Mouse (Mus musculus) intestine, embryonic 16.5 days (tissue): ENCODE data around the gene Edar. TPM values are rescaled to one million over a fixed set of nuclear protein-coding genes. Genes with fewer than 3 reads are reported as not detected.
A peak's percentile ranks its signal among the peaks of the same experiment; 100 is the strongest.
"Not testable (repeated sequence)": the region's sequence is repeated elsewhere in the genome, so short reads cannot be mapped to it uniquely, and the experiment has no call there.

Experiments
- ATAC-seq: fragments of 200-750 bp; cut with Nextera tagmentation; 2 replicates; pipeline ENCODE4 v1.8.0; 2017; ENCODE audit warnings: moderate TSS enrichment, moderate library complexity
- H3K27ac ChIP-seq: fragments of 300-500 bp; sonication (generic); 2 replicates; pipeline ENCODE4 v1.5.1; 2014; ENCODE audit warnings: mild to moderate bottlenecking, low read length
- H3K27me3 ChIP-seq: fragments of 300-500 bp; sonication (generic); replicated peaks from 2 replicates; pipeline ENCODE4 v1.6.1; 2014; ENCODE audit warnings: low read length, control low read depth, mixed read lengths; ENCODE audit not compliant: control insufficient read depth, insufficient read depth
- H3K36me3 ChIP-seq: fragments of 300-500 bp; sonication (generic); 2 replicates; pipeline ENCODE4 v1.6.1; 2014; ENCODE audit warnings: low read length, control low read depth; ENCODE audit not compliant: control insufficient read depth, insufficient read depth
- H3K4me1 ChIP-seq: fragments of 300-500 bp; sonication (generic); 2 replicates; pipeline ENCODE4 v1.6.1; 2014; ENCODE audit warnings: low read length, control low read depth, mixed read lengths; ENCODE audit not compliant: control insufficient read depth, insufficient read depth
- H3K4me2 ChIP-seq: fragments of 300-500 bp; sonication (generic); 2 replicates; pipeline ENCODE4 v1.6.1; 2014; ENCODE audit warnings: low read depth, low read length, control low read depth
- H3K4me3 ChIP-seq: fragments of 300-500 bp; sonication (generic); 2 replicates; pipeline ENCODE4 v1.5.1; 2014; ENCODE audit warnings: mild to moderate bottlenecking, low read length
- H3K9ac ChIP-seq: fragments of 300-500 bp; sonication (generic); 2 replicates; pipeline ENCODE4 v1.6.1; 2014; ENCODE audit warnings: low read depth, low read length
- H3K9me3 ChIP-seq: fragments of 300-500 bp; sonication (generic); 2 replicates; pipeline ENCODE4 v1.6.1; 2016; ENCODE audit warnings: low read length, control low read depth; ENCODE audit not compliant: control insufficient read depth
- WGBS: fragments of 180-500 bp; shearing (Covaris S2); extraction: QIAGEN DNeasy Blood & Tissue Kit; methylation state at CpG from one replicate; pipeline ENCODE4 v1.1.7; 2014; 5-methylcytosine and 5-hydroxymethylcytosine counted together
- polyA plus RNA-seq: library from polyadenylated mRNA; unstranded; fragments of >200 nt; fragmentation: Nextera tagmentation; extraction: Ambion mirVana; gene quantifications from 2 replicates; pipeline ENCODE4 v1.2.1, GENCODE M21; 2015

Gene Edar
- 0.36 and 0.39 TPM in 2 replicates for polyA plus RNA-seq

DNA sequence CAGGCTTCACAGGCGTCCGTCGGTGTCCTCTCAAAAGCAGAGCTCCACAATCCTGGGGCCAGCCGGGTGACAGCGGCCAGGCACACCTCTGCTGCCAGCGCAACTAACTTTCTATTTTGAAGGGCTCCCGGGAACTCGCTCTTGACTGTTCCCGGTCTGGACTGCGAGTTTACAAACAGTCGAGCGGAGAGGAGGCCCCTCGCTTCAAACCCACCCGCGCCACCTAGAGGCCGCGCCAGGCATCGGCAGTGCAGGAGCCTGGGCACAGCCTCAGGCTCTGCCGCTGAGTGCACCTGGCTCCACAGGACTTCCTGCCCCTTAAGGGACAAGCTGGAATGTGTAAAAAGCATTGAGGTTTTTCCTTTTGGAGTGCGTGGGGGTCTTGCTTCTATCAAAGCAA lies at the start of gene Edar:
Edar (minus strand) TSS at position 122 of the 400 bp plus-strand sequence.
- Histone ChIP-seq H3K4me2 (peak within 1 kb of the TSS; percentile 70), H3K9me3 (no peaks in the 10 kb centered on the region), H3K27me3 (no peaks in the 10 kb centered on the region), H3K4me1 (no peaks in the 10 kb centered on the region), H3K27ac (no peak within 1 kb of the TSS), H3K36me3 (no peaks in the 10 kb centered on the region), H3K4me3 (peak within 1 kb of the TSS; percentile 47), H3K9ac (peak within 1 kb of the TSS; percentile 58)
- ATAC-seq: peak; percentile 92
- WGBS: 2% methylated on average over 20 of the region's 20 CpGs

DNA sequence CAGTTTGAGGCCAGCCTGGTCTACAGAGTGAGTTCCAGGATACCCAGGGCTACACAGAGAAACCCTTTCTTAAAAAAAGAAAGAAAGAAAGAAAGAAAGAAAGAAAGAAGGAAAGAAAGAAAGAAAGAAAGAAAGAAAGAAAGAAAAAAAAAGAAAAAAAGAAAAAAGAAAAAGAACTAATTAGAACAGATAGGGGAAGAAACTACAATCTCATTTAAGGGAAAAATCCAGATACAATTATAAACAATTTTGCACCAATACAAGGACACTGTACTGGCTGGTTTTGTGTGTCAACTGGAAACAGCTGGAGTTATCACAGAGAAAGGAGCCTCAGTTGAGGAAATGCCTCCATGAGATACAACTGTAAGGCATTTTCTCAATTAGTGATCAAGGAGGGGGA lies 42.7 kb upstream of the Edar start, which contains the start of gene Gm17542:
Gm17542 (minus strand) TSS at position 101 of the 400 bp plus-strand sequence.
- H3K36me3 ChIP-seq, H3K9ac ChIP-seq, H3K27me3 ChIP-seq, H3K9me3 ChIP-seq, ATAC-seq, H3K4me3 ChIP-seq, H3K4me2 ChIP-seq, H3K4me1 ChIP-seq, H3K27ac ChIP-seq: not testable (repeated sequence)

DNA sequence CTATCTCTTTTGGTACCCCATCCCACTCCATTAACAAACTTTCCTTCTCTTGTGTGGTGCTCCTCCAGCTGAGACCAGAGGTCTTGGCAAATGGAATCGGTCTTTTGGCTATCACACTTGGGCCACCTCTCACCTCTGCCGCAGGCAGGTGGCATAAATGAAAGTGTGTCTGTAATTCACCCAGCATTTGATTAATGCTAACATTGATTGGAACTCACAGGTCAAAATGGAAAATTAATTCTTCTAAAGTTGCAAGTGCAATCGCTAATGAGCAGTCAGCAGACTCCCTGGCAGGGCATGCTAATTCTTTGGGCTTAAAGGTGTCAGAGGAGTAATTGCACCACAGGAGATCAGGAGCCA lies 39.3 kb upstream of the Edar start:
- H3K4me3 ChIP-seq: peak overlapping the region; percentile 35; the same call in 1 of the 2 replicates
- no peak overlapping the region for H3K27ac ChIP-seq
- H3K27me3 ChIP-seq: no peaks in the 10 kb centered on the region
- H3K9me3 ChIP-seq: no peaks in the 10 kb centered on the region
- 0 out of 2 replicates have a peak overlapping the region, but pooled peaks have one; percentile 42 for H3K9ac ChIP-seq
- no peaks in the 10 kb centered on the region for H3K4me1 ChIP-seq
- 54% methylated on average over 3 of the region's 3 CpGs for WGBS
- no peaks in the 10 kb centered on the region for H3K36me3 ChIP-seq
- no peak for ATAC-seq
- H3K4me2 ChIP-seq: peak overlapping the region; percentile 44

DNA sequence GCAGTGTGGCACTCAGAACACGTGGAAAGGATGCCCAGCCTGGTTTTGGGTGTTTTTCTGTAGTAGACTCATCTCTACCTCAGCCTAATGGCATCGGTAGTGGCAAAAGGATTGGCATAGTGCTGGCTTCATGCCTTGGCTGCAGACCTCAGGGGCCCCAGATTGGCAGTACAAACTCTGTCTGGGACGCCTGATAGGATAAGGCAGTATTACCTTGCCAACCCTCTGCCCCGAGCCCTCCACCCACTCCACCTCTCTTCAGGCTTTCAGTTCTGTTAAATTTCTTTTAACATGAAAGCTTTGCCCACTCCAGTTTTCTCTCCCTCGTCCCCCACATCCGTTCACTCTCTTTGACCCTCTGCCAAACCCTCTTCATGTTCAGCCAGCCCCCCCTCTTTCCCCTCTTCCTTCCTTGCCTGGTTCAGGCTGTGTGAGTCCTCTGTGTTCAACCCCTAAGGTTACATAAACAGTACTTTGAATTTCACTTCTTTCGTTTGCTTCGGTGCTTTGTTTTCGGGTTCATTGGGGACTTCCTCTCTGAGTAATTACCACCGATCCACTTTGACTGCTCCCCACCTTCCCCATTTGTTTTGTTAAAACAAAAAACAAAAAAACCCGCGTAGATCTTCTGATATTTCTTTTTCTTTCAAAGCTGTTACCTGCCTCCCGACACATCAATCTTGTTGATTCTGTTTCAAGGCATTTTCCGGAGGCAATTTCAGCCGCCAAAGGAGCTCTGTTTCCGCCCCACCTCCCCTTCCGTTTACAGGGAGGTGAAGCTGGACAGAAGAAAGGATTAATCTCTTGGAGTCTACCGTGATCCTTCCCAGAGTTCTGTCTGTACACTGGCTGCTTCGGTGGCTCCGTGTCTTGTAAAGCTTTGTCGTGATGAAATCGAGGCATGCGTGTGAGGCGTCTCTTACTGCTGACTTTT lies 38.7 kb upstream of the Edar start:
- Histone ChIP-seq H3K4me2 (peak overlapping the region; percentile 44), H3K36me3 (no peaks in the 10 kb centered on the region), H3K4me3 (peak overlapping the region; percentile 35), H3K4me1 (no peaks in the 10 kb centered on the region), H3K27ac (no peak overlapping the region), H3K9ac (0 out of 2 replicates have a peak overlapping the region, but pooled peaks have one; percentile 42), H3K27me3 (no peaks in the 10 kb centered on the region), H3K9me3 (no peaks in the 10 kb centered on the region)
- ATAC-seq: peak; percentile 21; the same call in 1 of the 2 replicates
- 23% methylated on average over 24 of the region's 24 CpGs for WGBS

DNA sequence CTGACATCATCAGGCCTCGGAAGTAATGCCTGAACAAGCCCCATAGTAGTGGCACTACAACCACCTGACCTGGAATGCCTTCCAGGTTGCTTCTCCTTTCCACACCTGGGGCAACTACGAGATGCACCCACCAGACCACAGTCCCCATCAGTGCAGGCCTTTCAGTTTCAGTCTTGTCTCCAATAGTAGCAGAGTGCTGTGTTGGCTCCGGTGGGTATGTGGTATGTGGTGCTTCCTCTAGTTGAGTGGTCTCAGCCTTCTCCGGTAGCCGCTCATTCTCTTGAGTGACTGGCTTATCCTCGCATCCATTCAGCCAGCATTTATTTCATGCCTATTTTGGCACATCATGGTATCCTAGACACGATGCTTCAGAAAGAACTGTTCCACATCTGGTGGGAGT lies 37.8 kb upstream of the Edar start:
- no peak overlapping the region for H3K27ac ChIP-seq
- H3K9me3 ChIP-seq: no peaks in the 10 kb centered on the region
- no peak for ATAC-seq
- H3K4me2 ChIP-seq: no peak overlapping the region
- 90% methylated on average over 7 of the region's 7 CpGs for WGBS
- H3K9ac ChIP-seq: no peak overlapping the region
- no peaks in the 10 kb centered on the region for H3K27me3 ChIP-seq
- no peaks in the 10 kb centered on the region for H3K4me1 ChIP-seq
- no peaks in the 10 kb centered on the region for H3K36me3 ChIP-seq
- no peak overlapping the region for H3K4me3 ChIP-seq

DNA sequence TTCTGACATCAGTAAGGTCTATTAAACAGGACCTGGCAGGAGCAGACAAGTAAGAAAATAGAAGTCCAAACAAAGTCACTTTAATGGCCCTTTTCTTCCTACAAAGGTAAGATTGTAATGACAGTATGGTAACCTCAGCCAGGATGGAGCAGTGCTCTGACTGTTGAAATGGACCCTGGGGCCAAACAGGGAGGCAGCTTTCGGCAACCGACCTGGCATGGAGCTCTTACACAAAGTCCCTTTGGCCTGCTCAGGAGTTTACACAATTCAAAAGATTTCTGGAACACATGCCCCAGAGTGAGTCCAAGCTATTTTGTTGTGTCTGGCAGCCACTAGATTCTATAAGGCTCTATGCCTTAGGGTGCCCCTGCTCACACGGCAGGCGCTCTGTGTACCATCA lies 33.6 kb upstream of the Edar start:
- H3K4me1 ChIP-seq: no peaks in the 10 kb centered on the region
- no peaks in the 10 kb centered on the region for H3K27me3 ChIP-seq
- ATAC-seq: no peak
- no peaks in the 10 kb centered on the region for H3K9me3 ChIP-seq
- no peak overlapping the region for H3K9ac ChIP-seq
- H3K4me3 ChIP-seq: no peak overlapping the region
- H3K36me3 ChIP-seq: no peaks in the 10 kb centered on the region
- H3K4me2 ChIP-seq: no peak overlapping the region
- no peak overlapping the region for H3K27ac ChIP-seq
- WGBS: 78% methylated on average over 4 of the region's 4 CpGs

DNA sequence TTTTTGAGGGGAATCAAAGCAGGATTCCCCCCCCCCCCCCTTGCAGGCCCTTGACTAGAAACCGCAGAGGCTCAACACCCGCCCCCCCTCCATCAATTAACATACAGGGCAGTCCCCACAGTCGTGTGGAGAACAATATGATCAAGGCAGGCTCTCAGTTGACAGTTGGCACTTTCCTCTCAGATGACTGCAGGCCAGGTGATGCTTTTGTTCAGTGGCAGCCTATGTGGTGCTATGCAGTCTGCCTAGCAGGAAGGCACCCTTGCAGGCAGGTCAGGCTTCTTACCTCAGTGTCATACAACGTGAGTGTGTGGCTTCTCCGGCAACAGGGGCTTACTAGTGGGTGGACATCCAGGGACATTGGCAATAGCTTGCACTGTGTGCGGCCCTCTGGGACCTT lies 25.1 kb upstream of the Edar start:
- ATAC-seq: no peak
- no peaks in the 10 kb centered on the region for H3K4me1 ChIP-seq
- H3K27me3 ChIP-seq: no peaks in the 10 kb centered on the region
- H3K9me3 ChIP-seq: no peaks in the 10 kb centered on the region
- H3K4me2 ChIP-seq: no peak overlapping the region
- H3K27ac ChIP-seq: no peak overlapping the region
- no peak overlapping the region for H3K9ac ChIP-seq
- 49% methylated on average over 6 of the region's 6 CpGs for WGBS
- no peak overlapping the region for H3K4me3 ChIP-seq
- no peaks in the 10 kb centered on the region for H3K36me3 ChIP-seq

DNA sequence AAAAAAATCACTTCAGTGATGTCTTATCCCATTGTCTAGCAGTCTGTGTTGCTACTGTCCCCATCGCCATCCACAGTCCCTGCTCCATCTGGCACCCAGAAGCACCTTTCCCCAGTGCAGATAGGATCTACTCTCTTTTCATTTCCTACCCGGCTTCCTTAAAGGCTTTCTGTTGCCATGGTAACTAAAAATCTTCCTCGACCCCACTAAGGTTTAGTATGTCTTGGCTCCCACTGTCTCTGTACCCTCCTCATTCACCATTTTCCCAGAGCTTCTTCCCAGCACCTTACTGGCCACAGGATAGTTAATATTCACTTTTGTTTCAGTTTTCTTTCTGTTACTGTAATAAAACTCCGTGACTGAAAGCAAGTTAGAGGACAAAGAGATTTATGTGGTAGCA lies 24.7 kb upstream of the Edar start:
- no peaks in the 10 kb centered on the region for H3K4me1 ChIP-seq
- ATAC-seq: no peak
- H3K9ac ChIP-seq: no peak overlapping the region
- H3K4me3 ChIP-seq: no peak overlapping the region
- no peak overlapping the region for H3K27ac ChIP-seq
- no peak overlapping the region for H3K4me2 ChIP-seq
- no peaks in the 10 kb centered on the region for H3K36me3 ChIP-seq
- no peaks in the 10 kb centered on the region for H3K9me3 ChIP-seq
- H3K27me3 ChIP-seq: no peaks in the 10 kb centered on the region
- WGBS: 37% methylated on average over 4 of the region's 4 CpGs

DNA sequence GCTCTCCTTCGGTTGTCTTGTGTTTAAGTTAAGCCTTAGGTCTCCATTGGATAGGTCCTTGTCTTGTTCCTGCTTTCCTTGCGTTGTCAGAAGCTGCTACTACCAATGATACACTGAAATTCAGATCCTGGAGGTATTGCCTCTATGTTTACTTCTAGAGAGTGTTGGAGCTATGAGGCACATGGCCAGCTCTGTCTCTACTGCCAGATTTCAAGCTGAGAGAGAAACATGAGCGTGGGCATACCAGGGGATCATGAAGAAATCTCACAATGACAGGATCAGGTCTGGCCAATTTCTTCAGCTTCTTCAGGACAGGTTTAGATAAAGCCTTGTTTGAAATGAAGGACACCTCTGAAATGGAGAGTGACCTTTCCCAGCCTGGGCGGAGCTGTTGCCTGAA lies 23.5 kb upstream of the Edar start:
- ATAC-seq: no peak
- no peak overlapping the region for H3K9ac ChIP-seq
- WGBS: 86% methylated on average over 4 of the region's 4 CpGs

More for the DNA sequence above, 23.5 kb upstream of the Edar start:
- Histone ChIP-seq H3K4me1 (no peaks in the 10 kb centered on the region), H3K27ac (no peak overlapping the region), H3K9me3 (no peaks in the 10 kb centered on the region), H3K27me3 (no peaks in the 10 kb centered on the region), H3K4me3 (no peak overlapping the region), H3K4me2 (no peak overlapping the region), H3K36me3 (no peaks in the 10 kb centered on the region)
